Mouse (Mus musculus): ENCODE measurements around the gene Tbcb. TPM values are rescaled to one million over a fixed set of nuclear protein-coding genes. Genes with fewer than 3 reads are reported as not detected.
"Not testable (repeated sequence)": the region's sequence is repeated elsewhere in the genome, so short reads cannot be mapped to it uniquely, and the experiment has no call there.

Gene Tbcb
- polyA plus RNA-seq, 1 experiment from 2014 or later, result 126 TPM

DNA sequence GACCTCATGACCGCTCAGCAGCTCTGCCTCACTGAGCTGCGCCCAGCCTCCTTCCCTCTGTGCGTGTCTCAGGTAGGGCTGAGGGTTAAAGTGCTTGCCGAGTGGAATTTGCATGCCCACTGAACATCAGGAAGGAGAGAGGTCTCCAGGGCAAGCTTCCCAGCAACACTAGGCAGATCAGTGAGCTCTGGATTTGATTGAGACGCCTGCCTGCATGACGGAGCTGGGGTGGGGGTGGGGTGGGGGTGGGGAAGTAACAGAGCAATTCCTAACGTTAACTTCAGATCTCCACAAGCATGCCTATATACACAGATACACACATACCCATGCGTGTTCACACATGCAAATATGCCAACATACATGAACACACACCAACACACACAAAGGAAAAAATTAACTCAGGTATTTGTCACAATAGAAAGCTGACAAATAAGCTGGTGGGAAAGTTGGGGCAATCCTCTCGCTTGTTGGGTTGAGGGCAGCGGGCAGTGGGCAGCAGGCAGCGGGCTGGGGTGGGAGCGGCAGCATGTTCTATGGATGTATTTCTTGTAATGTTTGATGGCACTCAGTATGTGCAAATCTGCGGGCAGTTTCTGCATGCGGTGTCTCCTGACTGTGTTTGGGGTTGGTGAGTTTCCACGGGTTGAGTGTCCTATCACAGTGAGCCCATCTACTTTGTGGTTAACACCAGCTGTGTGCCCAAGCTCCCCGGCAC is 12.6 kb downstream of the Tbcb start:
- DNase-seq (ENCODE audit: low spot score), result peak; percentile 63
- H3K9ac ChIP-seq (ENCODE audit: low read depth, low read length), result peak overlapping the region; percentile 68
- peaks cover 7% of the 10 kb centered on the region; the same call in 1 of the 2 replicates for H3K4me1 ChIP-seq (replicated peaks; ENCODE audit: control insufficient read depth, insufficient read depth, low read length)
- H3K36me3 ChIP-seq (ENCODE audit: control insufficient read depth, insufficient read depth, low read length), result peaks cover 10% of the 10 kb centered on the region
- WGBS, result 4% methylated on average over 16 of the region's 16 CpGs
- H3K9me3 ChIP-seq (ENCODE audit: control insufficient read depth, low read length), result no peaks in the 10 kb centered on the region
- H3K4me2 ChIP-seq, result peak overlapping the region; percentile 95
- peak overlapping the region; percentile 54 for H3K4me3 ChIP-seq (ENCODE audit: low read depth, low read length)
- H3K27ac ChIP-seq (ENCODE audit: low read depth, low read length), result no peak overlapping the region; the same call in 1 of the 2 replicates
- H3K27me3 ChIP-seq (replicated peaks; ENCODE audit: control insufficient read depth, insufficient read depth, low read length), result no peaks in the 10 kb centered on the region
- ATAC-seq (replicated peaks; ENCODE audit: low FRiP score), result peak; percentile 50

GRCm38 (mm10) chr7:30217277-30217676 is 14.8 kb downstream of the Tbcb start:
- peaks cover 7% of the 10 kb centered on the region; the same call in 1 of the 2 replicates for H3K4me1 ChIP-seq (replicated peaks; ENCODE audit: control insufficient read depth, insufficient read depth, low read length)
- H3K4me2 ChIP-seq, result no peak overlapping the region
- H3K4me3 ChIP-seq (ENCODE audit: low read depth, low read length), result no peak overlapping the region
- 70% methylated on average over 2 of the region's 2 CpGs for WGBS
- no peak overlapping the region for H3K9ac ChIP-seq (ENCODE audit: low read depth, low read length)
- no peak for DNase-seq (ENCODE audit: low spot score)
- H3K36me3 ChIP-seq (ENCODE audit: control insufficient read depth, insufficient read depth, low read length), result no peaks in the 10 kb centered on the region
- ATAC-seq (replicated peaks; ENCODE audit: low FRiP score), result no peak
- no peaks in the 10 kb centered on the region for H3K9me3 ChIP-seq (ENCODE audit: control insufficient read depth, low read length)
- H3K27ac ChIP-seq (ENCODE audit: low read depth, low read length), result no peak overlapping the region
- no peaks in the 10 kb centered on the region for H3K27me3 ChIP-seq (replicated peaks; ENCODE audit: control insufficient read depth, insufficient read depth, low read length)

- no peak overlapping the region for H3K9ac ChIP-seq (ENCODE audit: low read depth, low read length)
- no peaks in the 10 kb centered on the region for H3K9me3 ChIP-seq (ENCODE audit: control insufficient read depth, low read length)
- ATAC-seq (replicated peaks; ENCODE audit: low FRiP score) (peak; percentile 73), DNase-seq (ENCODE audit: low spot score) (peak; percentile 83)
- 3% methylated on average over 16 of the region's 16 CpGs for WGBS
- no peaks in the 10 kb centered on the region for H3K36me3 ChIP-seq (ENCODE audit: control insufficient read depth, insufficient read depth, low read length)
- no peaks in the 10 kb centered on the region for H3K27me3 ChIP-seq (replicated peaks; ENCODE audit: control insufficient read depth, insufficient read depth, low read length)
- no peak overlapping the region for H3K4me3 ChIP-seq (ENCODE audit: low read depth, low read length)
- H3K4me2 ChIP-seq, result peak overlapping the region; percentile 33
- peaks cover 7% of the 10 kb centered on the region; the same call in 1 of the 2 replicates for H3K4me1 ChIP-seq (replicated peaks; ENCODE audit: control insufficient read depth, insufficient read depth, low read length)
- H3K27ac ChIP-seq (ENCODE audit: low read depth, low read length), result no peak overlapping the region
Observed at GRCm38 (mm10) chr7:30216723-30217151, 15.3 kb downstream of the Tbcb start.

DNA sequence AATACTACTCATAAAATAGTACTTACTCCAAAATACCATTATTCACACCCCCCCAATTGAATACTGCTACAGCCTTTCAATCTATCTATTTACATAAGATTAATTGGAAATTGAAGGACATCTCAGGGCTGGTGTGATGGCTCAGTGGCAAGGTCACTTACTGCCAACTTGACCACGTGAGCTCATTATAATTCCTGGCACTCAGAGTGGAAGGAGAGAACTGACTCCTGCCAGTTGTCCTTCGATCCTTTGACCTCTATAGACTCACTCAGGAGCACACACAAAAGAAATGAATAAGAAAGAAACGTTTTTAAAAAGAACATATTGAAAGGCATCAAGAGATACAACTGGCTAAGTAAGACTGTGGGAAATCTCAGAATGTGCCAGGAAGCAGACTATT is 16.2 kb downstream of the Tbcb start:
- no peak for ATAC-seq (replicated peaks; ENCODE audit: low FRiP score)
- Histone ChIP-seq H3K4me1 (replicated peaks; ENCODE audit: control insufficient read depth, insufficient read depth, low read length) (peaks cover 7% of the 10 kb centered on the region; the same call in 1 of the 2 replicates), H3K4me3 (ENCODE audit: low read depth, low read length) (no peak overlapping the region), H3K36me3 (ENCODE audit: control insufficient read depth, insufficient read depth, low read length) (no peaks in the 10 kb centered on the region), H3K4me2 (no peak overlapping the region), H3K9me3 (ENCODE audit: control insufficient read depth, low read length) (no peaks in the 10 kb centered on the region), H3K27me3 (replicated peaks; ENCODE audit: control insufficient read depth, insufficient read depth, low read length) (no peaks in the 10 kb centered on the region), H3K9ac (ENCODE audit: low read depth, low read length) (no peak overlapping the region), H3K27ac (ENCODE audit: low read depth, low read length) (no peak overlapping the region)
- no peak for DNase-seq (ENCODE audit: low spot score)
- 84% methylated on average over 3 of the region's 3 CpGs for WGBS

- no peaks in the 10 kb centered on the region for H3K36me3 ChIP-seq (ENCODE audit: control insufficient read depth, insufficient read depth, low read length)
- H3K9me3 ChIP-seq (ENCODE audit: control insufficient read depth, low read length), result no peaks in the 10 kb centered on the region
- H3K27me3 ChIP-seq (replicated peaks; ENCODE audit: control insufficient read depth, insufficient read depth, low read length), result no peaks in the 10 kb centered on the region
- no peak overlapping the region for H3K4me3 ChIP-seq (ENCODE audit: low read depth, low read length)
- DNase-seq (ENCODE audit: low spot score) (no peak), ATAC-seq (replicated peaks; ENCODE audit: low FRiP score) (no peak)
- H3K27ac ChIP-seq (ENCODE audit: low read depth, low read length), result no peak overlapping the region
- no peak overlapping the region for H3K9ac ChIP-seq (ENCODE audit: low read depth, low read length)
- H3K4me2 ChIP-seq, result no peak overlapping the region
- 81% methylated on average over 3 of the region's 3 CpGs for WGBS
- peaks cover under 1% of the 10 kb centered on the region; the same call in 1 of the 2 replicates for H3K4me1 ChIP-seq (replicated peaks; ENCODE audit: control insufficient read depth, insufficient read depth, low read length)
Observed at GRCm38 (mm10) chr7:30213881-30214280, 18.2 kb downstream of the Tbcb start.

DNA sequence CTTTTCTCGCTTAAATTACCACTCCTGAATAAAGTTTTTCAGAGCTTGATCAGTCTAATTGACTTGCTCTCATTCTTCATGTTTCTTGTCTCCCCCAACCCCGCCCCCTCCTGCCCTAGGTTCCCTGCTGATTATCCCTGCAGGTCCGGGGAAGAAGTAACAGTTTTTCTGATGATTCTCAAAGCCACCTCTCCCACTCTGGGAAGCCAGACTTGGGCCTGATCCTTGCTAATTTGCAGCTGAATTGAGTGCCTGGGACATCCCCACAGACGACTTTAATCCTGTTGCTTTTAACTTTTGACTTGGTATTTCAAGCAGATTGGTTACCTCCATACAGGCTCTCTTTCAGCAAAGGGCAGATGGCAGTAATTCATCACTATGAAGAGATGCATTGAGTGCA is 21.0 kb downstream of the Tbcb start:
- H3K27me3 ChIP-seq (replicated peaks; ENCODE audit: control insufficient read depth, insufficient read depth, low read length), result no peaks in the 10 kb centered on the region
- H3K4me2 ChIP-seq, result no peak overlapping the region
- H3K9me3 ChIP-seq (ENCODE audit: control insufficient read depth, low read length), result no peaks in the 10 kb centered on the region
- H3K4me3 ChIP-seq (ENCODE audit: low read depth, low read length), result no peak overlapping the region
- ATAC-seq (replicated peaks; ENCODE audit: low FRiP score), result no peak
- no peak overlapping the region for H3K9ac ChIP-seq (ENCODE audit: low read depth, low read length)
- 28% methylated on average over 4 of the region's 4 CpGs for WGBS
- H3K36me3 ChIP-seq (ENCODE audit: control insufficient read depth, insufficient read depth, low read length), result no peaks in the 10 kb centered on the region
- no peak for DNase-seq (ENCODE audit: low spot score)
- no peak overlapping the region for H3K27ac ChIP-seq (ENCODE audit: low read depth, low read length)
- H3K4me1 ChIP-seq (replicated peaks; ENCODE audit: control insufficient read depth, insufficient read depth, low read length), result no peaks in the 10 kb centered on the region

DNA sequence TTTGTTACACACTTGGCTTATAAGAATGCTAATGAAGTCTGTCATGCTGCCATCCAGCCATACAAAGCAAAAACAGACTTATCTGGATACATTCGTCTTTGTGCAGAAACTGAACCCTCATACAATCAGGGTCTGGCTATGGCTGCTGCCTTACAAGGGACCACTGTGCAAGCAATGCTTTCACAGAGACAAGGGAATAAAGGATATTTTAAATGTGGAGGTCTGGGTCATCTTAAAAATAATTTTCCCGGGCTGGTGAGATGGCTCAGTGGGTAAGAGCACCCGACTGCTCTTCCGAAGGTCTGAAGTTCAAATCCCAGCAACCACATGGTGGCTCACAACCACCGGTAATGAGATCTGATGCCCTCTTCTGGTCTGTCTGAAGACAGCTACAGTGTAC is 25.7 kb downstream of the Tbcb start:
- not testable (repeated sequence) for H3K36me3 ChIP-seq (ENCODE audit: control insufficient read depth, insufficient read depth, low read length); ATAC-seq (replicated peaks; ENCODE audit: low FRiP score); DNase-seq (ENCODE audit: low spot score); H3K27me3 ChIP-seq (replicated peaks; ENCODE audit: control insufficient read depth, insufficient read depth, low read length); H3K4me3 ChIP-seq (ENCODE audit: low read depth, low read length); H3K4me1 ChIP-seq (replicated peaks; ENCODE audit: control insufficient read depth, insufficient read depth, low read length); H3K9ac ChIP-seq (ENCODE audit: low read depth, low read length); H3K27ac ChIP-seq (ENCODE audit: low read depth, low read length); H3K9me3 ChIP-seq (ENCODE audit: control insufficient read depth, low read length); H3K4me2 ChIP-seq
- WGBS, result 53% methylated on average over 5 of the region's 5 CpGs

GRCm38 (mm10) chr7:30205383-30205782 is 26.7 kb downstream of the Tbcb start:
- DNase-seq (ENCODE audit: low spot score), result no peak
- H3K27me3 ChIP-seq (replicated peaks; ENCODE audit: control insufficient read depth, insufficient read depth, low read length), result no peaks in the 10 kb centered on the region
- H3K4me3 ChIP-seq (ENCODE audit: low read depth, low read length), result no peak overlapping the region
- no peak overlapping the region for H3K4me2 ChIP-seq
- WGBS, result 3% methylated on average over 2 of the region's 2 CpGs
- no peaks in the 10 kb centered on the region for H3K36me3 ChIP-seq (ENCODE audit: control insufficient read depth, insufficient read depth, low read length)
- no peak for ATAC-seq (replicated peaks; ENCODE audit: low FRiP score)
- no peak overlapping the region for H3K27ac ChIP-seq (ENCODE audit: low read depth, low read length)
- no peaks in the 10 kb centered on the region for H3K9me3 ChIP-seq (ENCODE audit: control insufficient read depth, low read length)
- no peak overlapping the region for H3K9ac ChIP-seq (ENCODE audit: low read depth, low read length)
- H3K4me1 ChIP-seq (replicated peaks; ENCODE audit: control insufficient read depth, insufficient read depth, low read length), result peaks cover 5% of the 10 kb centered on the region

GRCm38 (mm10) chr7:30204380-30204779 is 27.7 kb downstream of the Tbcb start:
- ATAC-seq (replicated peaks; ENCODE audit: low FRiP score), result no peak
- Histone ChIP-seq H3K9ac (ENCODE audit: low read depth, low read length) (no peak overlapping the region), H3K4me2 (peak overlapping the region; percentile 34), H3K36me3 (ENCODE audit: control insufficient read depth, insufficient read depth, low read length) (no peaks in the 10 kb centered on the region), H3K4me3 (ENCODE audit: low read depth, low read length) (no peak overlapping the region), H3K27ac (ENCODE audit: low read depth, low read length) (no peak overlapping the region), H3K4me1 (replicated peaks; ENCODE audit: control insufficient read depth, insufficient read depth, low read length) (peaks cover 5% of the 10 kb centered on the region), H3K9me3 (ENCODE audit: control insufficient read depth, low read length) (no peaks in the 10 kb centered on the region), H3K27me3 (replicated peaks; ENCODE audit: control insufficient read depth, insufficient read depth, low read length) (no peaks in the 10 kb centered on the region)
- no peak for DNase-seq (ENCODE audit: low spot score)
- WGBS, result 39% methylated on average over 8 of the region's 8 CpGs

All from liver, embryonic 11.5 days (tissue).